ENCODE assay signal across 10 mouse cellular contexts in genomic region chr2:5431309-5431708, GRCm38 (mm10).
DNase-seq lines count a peak whose midpoint lies in the region; ATAC-seq and TF ChIP-seq lines count a peak whose summit lies in the region.
"Had no signal": no experiment of that assay in that cellular context is flagged by ENCODE, and none has a peak within 500 bp of the region (broad histone marks: within the 10 kb centered on the region; RNA-seq: fewer than 3 reads in every experiment).

No protein-coding gene starts in this region.

- H3K9ac ChIP-seq in kidney, embryonic 16.5 days (replicated peaks; ENCODE audit: low read length): no peak overlapping the region
- H3K9ac ChIP-seq in CH12.LX (ENCODE audit: insufficient read depth, low read depth): no peak overlapping the region

- dilution Hi-C loops in CH12.LX (cut with MboI; ENCODE audit: extremely low pct_ligation_motif_present, extremely low pct_unique_long_range_greater_than_20kb, low sequenced_read_pairs): no loop called here

- ATAC-seq in kidney, embryonic 16.5 days (ENCODE audit: low FRiP score, low TSS enrichment): no peak

- H3K4me3 ChIP-seq in kidney, embryonic 16.5 days (ENCODE audit: low read length): no peak overlapping the region
- no peak overlapping the region for H3K4me3 ChIP-seq in CH12.LX (replicated peaks in 1 of 3; ENCODE audit: low read depth in 2 of 3, low read length in 2 of 3, poor library complexity in 1 of 3)
- H3K4me3 ChIP-seq: erythroblast, embryonic 14.5 days had no signal

- H3K27ac ChIP-seq in kidney, embryonic 16.5 days (ENCODE audit: low read length): no peak overlapping the region
- no peak overlapping the region for H3K27ac ChIP-seq in CH12.LX (ENCODE audit: insufficient read depth, low read depth)
- H3K27ac ChIP-seq: macrophage had no signal

- peak; percentile 14 for DNase-seq in kidney, adult 11 months
- peak; percentile 58 for DNase-seq in CH12.LX (ENCODE audit: extremely low read depth)
- peak; percentile 54 for DNase-seq in brain, embryonic 14.5 days (ENCODE audit: low read depth)
- peak; percentile 16 for DNase-seq in lung, postnatal 10 days
- DNase-seq in right cerebral cortex, postnatal 10 days (ENCODE audit: low spot score in 2 of 2): no peak
- no peak for DNase-seq in layer of hippocampus, postnatal 36 days
- no peak for DNase-seq in urinary bladder, adult 18-20 months (ENCODE audit: low spot score in 2 of 2)

- peak; percentile 83 to 88 for TF ChIP-seq CTCF in CH12.LX (conservative IDR thresholded peaks at IDR 0.05 in 1 of 2, IDR thresholded peaks at IDR 0.05 in 1 of 2; ENCODE audit: low read depth in 2 of 2, low read length in 2 of 2)
- TF ChIP-seq CTCF in brain, embryonic 14.5 days (IDR thresholded peaks at IDR 0.05; ENCODE audit: borderline replicate concordance, extremely low read depth, insufficient read depth, insufficient read length): peak; percentile 61; the same call in 1 of the 2 replicates

- H3K79me2 ChIP-seq in CH12.LX (replicated peaks; ENCODE audit: control insufficient read depth, extremely low read depth, insufficient read depth, poor library complexity, severe bottlenecking): no peaks in the 10 kb centered on the region; the same call in 1 of the 2 replicates

- H3K27me3 ChIP-seq in kidney, embryonic 16.5 days (ENCODE audit: insufficient read depth, low read length): no peaks in the 10 kb centered on the region
- no peaks in the 10 kb centered on the region for H3K27me3 ChIP-seq in CH12.LX (replicated peaks)

- H3K36me3 ChIP-seq in kidney, embryonic 16.5 days (ENCODE audit: insufficient read depth, low read length): no peaks in the 10 kb centered on the region
- H3K36me3 ChIP-seq in CH12.LX (replicated peaks in 1 of 2; ENCODE audit: control insufficient read depth in 1 of 2, insufficient read depth in 1 of 2, low read length in 1 of 2): peaks cover 0 to 8% of the 10 kb centered on the region in 2 experiments

- WGBS in kidney, embryonic 16.5 days: 48% methylated on average over 2 of the region's 2 CpGs

- H3K4me1 ChIP-seq in kidney, embryonic 16.5 days (ENCODE audit: insufficient read depth, low read length): no peaks in the 10 kb centered on the region
- H3K4me1 ChIP-seq in CH12.LX (ENCODE audit: control insufficient read depth in 1 of 2, insufficient read depth in 2 of 2): peaks cover 25 to 58% of the 10 kb centered on the region in 2 experiments

- in situ Hi-C loops in CH12.LX (cut with MboI; ENCODE audit: low pct_ligation_motif_present, low pct_unique_long_range_greater_than_20kb, low sequenced_read_pairs): no loop called here

- TF ChIP-seq EP300 in CH12.LX (IDR thresholded peaks at IDR 0.05; ENCODE audit: low read length): no peak

- no peak overlapping the region for H3K4me2 ChIP-seq in kidney, embryonic 16.5 days (replicated peaks; ENCODE audit: low read depth, low read length)
- H3K4me2 ChIP-seq in CH12.LX (ENCODE audit: insufficient read depth, low read depth, poor library complexity, severe bottlenecking): no peak overlapping the region

- no peak for TF ChIP-seq POLR2A in CH12.LX (IDR thresholded peaks at IDR 0.05; ENCODE audit: low read depth, low read length)
- TF ChIP-seq POLR2A in brain, embryonic 14.5 days (IDR thresholded peaks at IDR 0.05; ENCODE audit: borderline replicate concordance, extremely low read depth, insufficient read depth, insufficient read length, poor library complexity, severe bottlenecking): no peak

- H3K9me3 ChIP-seq in kidney, embryonic 16.5 days (ENCODE audit: low read length): no peaks in the 10 kb centered on the region
- no peaks in the 10 kb centered on the region for H3K9me3 ChIP-seq in CH12.LX (replicated peaks; ENCODE audit: low read length)

- peak; percentile 59 for TF ChIP-seq RAD21 in CH12.LX (IDR thresholded peaks at IDR 0.05; ENCODE audit: low read depth, low read length)

TF ChIP-seq in CH12.LX, 34 proteins besides CTCF, POLR2A, EP300 and RAD21:
- TF ChIP-seq RCOR1 (conservative IDR thresholded peaks at IDR 0.05; ENCODE audit: low read depth, low read length): no peak
- peak; percentile 95 for TF ChIP-seq SMC3 (IDR thresholded peaks at IDR 0.05; ENCODE audit: low read depth, low read length)
- peak; percentile 35; the same call in 1 of the 2 replicates for TF ChIP-seq ZC3H11A (IDR thresholded peaks at IDR 0.05; ENCODE audit: low read depth, low read length)
- no peak for TF ChIP-seq CHD1 (IDR thresholded peaks at IDR 0.05; ENCODE audit: low read depth, low read length)
- TF ChIP-seq JUND (conservative IDR thresholded peaks at IDR 0.05; ENCODE audit: low read depth, low read length): no peak
- peak; percentile 91 for TF ChIP-seq MYC (IDR thresholded peaks at IDR 0.05; ENCODE audit: low read depth, low read length)
- no peak for TF ChIP-seq HCFC1 (IDR thresholded peaks at IDR 0.05; ENCODE audit: low read depth, low read length)

Comparison
In these comparisons a context has a peak if more than half of its experiments do, and no peak if none do; other contexts are left out.
1. DNase-seq: peak in kidney, adult 11 months (single experiment), CH12.LX (single experiment), brain, embryonic 14.5 days (single experiment) and lung, postnatal 10 days (single experiment); none in right cerebral cortex, postnatal 10 days (0 of 2), layer of hippocampus, postnatal 36 days (0 of 2) and urinary bladder, adult 18-20 months (0 of 2).